Mouse (Mus musculus) cerebellum, adult 2 months (tissue): ENCODE data around the gene Ubl7.

Experiments
- CTCF ChIP-seq: fragments of 200-500 bp; IDR thresholded peaks from 2 replicates; pipeline ENCODE4 v1.5.1; 2011; ENCODE audit warnings: low read depth, mild to moderate bottlenecking, control low read depth, low read length, moderate library complexity, borderline replicate concordance; ENCODE audit not compliant: insufficient read depth
- POLR2A ChIP-seq: fragments of 200-500 bp; IDR thresholded peaks from 2 replicates; pipeline ENCODE4 v1.6.1; 2011; ENCODE audit warnings: low read length, control low read depth, borderline replicate concordance; ENCODE audit not compliant: insufficient read depth

- TF ChIP-seq CTCF (no peak), POLR2A (no peak)
These were observed 1.8 kb downstream of the Ubl7 start for GRCm38 (mm10) chr9:57912571-57912970.
